Mouse (Mus musculus) cerebellum, postnatal 14 days (tissue): Measurements from ENCODE around the gene Cfb.
"Not testable (repeated sequence)": the region's sequence is repeated elsewhere in the genome, so short reads cannot be mapped to it uniquely, and the experiment has no call there.

ENCODE experiments used
- DNase-seq, 2 experiments: peaks; one replicate each; pipeline ENCODE4 v3.0.0; 2021; ENCODE audit warnings: mixed read lengths in 2 of 2

Gene Cfb

DNA sequence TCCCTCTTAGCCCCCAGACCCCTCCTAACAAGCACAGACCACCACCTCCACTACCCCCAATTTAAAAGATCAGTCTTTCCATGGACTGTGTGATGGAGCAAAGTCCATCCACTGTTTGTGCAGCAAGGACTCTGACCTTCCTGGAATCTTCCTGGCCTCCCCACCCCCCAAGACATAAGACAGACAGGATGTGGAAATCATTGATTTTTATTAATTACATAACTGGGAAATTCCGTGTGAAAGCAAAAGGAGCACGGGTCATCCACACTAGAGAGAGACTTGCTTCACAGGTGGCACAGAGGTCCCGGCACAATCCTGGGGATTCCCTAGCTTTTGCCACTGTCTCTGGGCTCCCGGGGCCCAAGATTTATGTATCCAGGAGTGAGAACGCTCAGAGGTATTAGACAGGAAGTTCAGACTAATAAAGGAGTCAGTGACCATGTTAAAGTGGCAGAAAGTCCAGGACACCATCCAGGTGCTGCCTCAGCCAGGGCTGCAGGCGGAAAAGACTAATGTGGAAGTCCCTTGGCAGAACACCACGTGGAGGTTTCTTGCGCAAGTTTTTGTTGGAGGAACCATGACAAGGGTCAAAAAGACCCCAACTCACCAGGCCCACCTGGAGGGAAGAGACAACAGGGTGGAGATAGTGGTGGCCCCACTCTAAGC lies at the start of gene Cfb:
Gene Cfb, minus strand, starts transcription at position 103 of the 666 bp plus-strand sequence.
- DNase-seq = no peak

DNA sequence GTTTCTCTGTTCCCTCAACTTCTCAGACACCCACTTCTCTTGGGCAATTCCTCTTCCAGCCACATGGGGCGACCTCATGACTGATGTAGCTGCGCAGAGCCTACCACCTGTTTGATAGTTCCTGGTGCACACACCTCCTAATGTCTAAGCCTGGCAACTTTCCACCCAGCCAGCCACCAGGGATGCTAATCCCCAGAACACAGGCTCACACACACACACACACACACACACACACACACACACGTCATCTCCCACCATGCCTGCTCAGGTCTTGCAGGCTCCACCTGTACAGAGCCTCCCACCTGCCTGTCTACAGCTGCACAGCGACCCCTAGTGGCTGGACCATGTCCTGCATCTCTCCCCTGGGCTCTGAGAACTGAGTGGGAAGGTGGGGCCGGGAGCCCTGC lies 49.6 kb upstream of the Cfb start:
- peak; percentile 75 to 91 for DNase-seq

DNA sequence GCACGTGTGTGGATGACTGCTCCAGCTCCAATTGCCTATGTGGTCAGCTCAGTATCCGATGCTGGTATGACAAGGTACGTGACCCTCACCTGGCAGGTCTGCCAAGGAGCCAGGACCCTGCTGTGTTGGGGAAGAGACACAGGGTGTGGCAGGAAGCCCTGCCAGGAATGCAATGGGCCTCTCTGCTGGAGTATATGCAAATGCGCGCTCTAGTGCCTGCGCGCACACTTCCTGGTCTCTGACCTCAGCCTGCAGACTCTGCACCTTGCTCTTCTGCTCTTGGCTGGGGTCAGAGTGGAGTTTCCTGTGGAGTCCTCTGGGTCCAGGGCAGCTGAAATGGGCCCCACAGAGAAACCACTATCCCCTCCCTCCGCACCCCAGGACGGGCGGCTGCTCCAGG lies 48.7 kb upstream of the Cfb start:
- no peak for DNase-seq

DNA sequence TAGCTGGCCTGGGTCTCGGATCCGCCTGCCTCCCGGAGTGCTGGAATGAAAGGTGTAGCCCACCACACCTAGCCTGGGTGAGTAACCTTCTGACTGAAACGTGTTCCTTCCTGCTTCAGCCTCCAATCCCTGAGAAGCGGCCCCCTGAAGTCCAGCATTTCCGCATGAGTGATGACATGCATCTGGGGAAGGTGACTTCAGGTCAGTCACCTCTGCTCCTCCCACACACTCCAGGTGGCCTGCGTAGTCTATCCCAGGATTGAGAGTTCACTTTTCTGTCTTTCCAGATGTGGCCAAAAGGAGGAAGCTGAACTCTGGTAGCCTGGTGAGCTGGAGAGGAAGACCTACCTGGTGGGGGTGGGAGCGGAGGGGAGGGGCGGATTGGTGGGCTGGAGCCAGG lies 40.6 kb upstream of the Cfb start:
- DNase-seq = no peak

DNA sequence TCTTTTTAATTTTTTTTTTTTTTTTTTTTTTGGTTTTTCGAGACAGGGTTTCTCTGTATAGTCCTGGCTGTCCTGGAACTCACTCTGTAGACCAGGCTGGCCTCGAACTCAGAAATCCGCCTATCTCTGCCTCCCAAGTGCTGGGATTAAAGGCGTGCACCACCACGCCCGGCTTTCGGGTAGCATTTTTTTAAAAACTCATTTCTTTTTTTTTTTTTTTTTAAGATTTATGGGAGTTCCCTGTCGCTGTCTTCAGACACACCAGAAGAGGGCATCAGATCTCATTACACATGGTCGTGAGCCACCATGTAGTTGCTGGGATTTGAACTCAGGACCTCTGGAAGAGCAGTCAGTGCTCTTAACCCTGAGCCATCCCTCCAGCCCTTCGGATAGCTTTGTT lies 39.6 kb upstream of the Cfb start:
- not testable (repeated sequence) for DNase-seq

DNA sequence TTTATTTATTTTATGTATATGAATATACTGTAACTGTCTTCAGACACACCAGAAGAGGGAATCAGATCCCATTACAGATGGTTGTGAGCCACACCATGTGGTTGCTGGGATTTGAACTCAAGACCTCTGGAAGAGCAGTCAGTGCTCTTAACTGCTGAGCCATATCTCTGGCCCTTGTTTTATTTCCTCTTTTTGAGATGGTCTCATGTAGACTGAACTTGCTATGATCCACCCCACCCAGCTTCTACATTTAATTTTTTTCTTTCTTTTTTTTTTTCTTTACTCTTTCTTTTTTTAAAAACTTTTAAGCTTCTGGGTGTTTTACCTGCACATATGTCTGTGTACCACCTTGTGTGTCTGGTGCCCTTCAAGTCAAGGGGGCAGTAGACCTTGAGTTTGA lies 38.5 kb upstream of the Cfb start:
- not testable (repeated sequence) for DNase-seq

DNA sequence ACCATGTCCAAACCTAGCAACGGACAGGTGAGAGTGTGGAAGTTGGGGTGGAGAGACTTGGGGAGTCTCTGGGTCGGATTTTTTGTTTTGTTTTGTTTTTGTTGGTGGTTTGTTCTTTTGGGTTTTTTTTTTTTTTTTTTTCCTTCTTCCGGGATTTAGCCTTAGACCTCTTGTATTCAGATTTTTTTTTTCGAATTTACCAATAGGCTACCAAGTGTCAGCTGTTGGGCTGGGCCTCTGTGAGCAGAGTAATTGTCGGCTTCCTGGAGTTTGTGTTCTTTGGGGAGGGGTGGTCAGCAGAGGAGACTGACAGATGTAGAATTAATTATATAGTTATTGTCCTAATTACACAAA lies 37.5 kb upstream of the Cfb start:
- no peak for DNase-seq

DNA sequence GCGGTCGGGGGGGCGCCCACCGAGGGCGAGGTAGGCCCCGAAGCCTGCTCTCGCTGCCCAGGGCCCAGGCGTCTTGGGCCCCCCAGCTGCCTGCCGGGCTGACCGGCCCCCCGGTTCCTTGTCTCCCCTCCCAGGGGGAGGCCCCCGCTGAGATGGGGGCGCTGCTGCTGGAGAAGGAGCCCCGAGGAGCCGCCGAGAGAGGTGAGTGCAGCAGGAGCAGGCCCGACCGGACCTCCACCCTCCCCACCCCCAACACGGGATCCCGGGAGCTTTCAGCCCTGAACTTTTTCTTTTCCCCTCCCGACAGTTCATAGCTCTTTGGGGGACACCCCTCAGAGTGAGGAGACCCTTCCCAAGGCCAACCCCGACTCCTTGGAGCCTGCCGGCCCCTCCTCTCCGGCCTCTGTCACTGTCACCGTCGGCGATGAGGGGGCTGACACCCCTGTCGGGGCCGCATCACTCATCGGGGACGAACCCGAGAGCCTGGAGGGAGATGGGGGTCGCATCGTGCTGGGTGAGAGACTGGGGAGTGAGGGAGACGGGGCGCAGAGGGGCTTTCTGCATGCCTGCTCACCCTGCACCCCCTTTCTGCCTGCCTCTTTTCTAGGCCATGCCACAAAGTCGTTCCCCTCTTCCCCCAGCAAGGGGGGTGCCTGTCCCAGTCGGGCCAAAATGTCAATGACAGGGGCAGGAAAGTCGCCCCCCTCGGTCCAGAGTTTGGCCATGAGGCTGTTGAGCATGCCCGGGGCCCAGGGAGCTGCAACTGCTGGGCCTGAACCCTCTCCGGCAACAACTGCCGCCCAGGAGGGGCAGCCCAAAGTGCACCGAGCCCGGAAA lies 37.0 kb upstream of the Cfb start:
- DNase-seq = peak; percentile 58

DNA sequence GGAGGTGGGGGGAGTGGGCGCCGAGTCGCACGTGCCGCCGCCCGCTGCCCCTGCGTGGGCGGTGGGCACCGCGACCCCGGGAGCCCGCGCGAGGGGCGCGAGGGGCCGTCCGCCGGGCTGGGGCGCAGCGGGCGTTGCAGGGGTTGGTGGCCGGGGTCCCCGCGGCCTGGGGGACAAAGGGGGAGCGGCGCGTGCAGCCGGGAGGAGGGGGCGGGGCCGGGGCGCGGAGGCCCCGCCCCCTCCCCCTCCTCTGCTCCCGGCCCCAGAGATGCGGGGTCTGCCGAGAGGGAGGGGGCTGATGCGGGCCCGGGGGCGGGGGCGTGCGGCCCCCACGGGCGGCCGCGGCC lies 36.4 kb upstream of the Cfb start:
- DNase-seq = peak in 1 of 2 experiments; percentile 51

DNA sequence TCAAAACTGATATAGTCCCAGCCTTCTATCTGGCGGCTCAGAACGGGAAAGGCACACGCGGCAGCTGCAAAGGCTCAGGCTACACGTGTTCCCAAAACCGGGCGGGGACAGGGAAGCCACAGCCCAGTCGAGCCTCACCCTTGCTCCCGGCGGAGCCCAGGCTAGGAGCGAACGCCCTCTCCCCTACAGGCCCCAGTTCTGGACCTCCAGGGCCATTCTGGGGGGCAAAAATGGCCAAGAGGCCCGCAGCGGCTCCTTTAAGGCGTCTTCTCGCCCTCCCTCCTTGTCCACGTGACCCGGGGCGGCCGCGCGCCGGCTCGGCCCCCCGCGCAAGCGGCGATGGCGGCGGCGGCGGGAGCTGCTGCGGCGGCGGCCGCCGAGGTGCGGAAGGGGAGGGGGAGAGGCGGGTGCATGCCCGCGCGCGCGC lies 35.9 kb upstream of the Cfb start, which contains the start of the genes C2 and Ehmt2:
Gene C2, minus strand, starts transcription at position 106 of the 427 bp plus-strand sequence.
Gene Ehmt2, plus strand, starts transcription at position 310 of the 427 bp plus-strand sequence.
- DNase-seq = peak; percentile 82 to 87

DNA sequence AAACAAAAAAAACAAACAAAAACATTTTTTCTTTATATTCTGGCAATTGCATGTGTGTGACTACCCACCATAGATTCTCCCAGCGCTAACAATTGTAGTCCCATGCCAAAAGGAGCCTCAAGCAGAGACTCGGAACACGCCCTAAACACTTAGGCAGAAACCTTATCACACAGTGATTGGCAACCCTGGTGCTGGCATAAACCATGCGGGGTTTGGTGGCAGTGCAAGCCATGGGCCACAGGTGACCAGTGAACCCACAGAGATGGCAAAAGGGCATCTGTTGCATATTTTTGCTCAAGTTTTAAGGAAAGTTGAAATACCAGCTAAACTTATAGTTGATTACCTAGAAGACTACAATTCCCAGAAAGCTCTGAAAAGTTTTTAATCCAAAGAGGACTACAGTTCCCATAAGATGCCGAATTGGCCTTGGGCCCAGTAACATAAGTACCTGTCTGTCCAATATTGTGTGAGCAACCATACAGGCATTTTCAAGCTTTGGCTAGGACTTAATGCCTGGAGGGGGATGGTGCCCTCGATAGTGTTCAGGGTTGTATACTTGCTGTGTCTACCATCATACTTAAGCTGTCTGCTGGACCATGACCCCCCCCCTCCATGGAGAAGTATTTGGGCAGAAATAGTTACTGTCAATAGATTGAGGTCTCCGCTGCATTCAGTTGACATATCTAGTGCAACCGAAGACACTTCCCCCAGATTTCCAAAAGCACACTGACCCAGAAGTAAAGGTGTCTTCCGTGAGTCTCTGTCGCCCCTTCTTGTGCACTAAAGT lies 35.2 kb upstream of the Cfb start:
- DNase-seq = peak; percentile 48 to 53

DNA sequence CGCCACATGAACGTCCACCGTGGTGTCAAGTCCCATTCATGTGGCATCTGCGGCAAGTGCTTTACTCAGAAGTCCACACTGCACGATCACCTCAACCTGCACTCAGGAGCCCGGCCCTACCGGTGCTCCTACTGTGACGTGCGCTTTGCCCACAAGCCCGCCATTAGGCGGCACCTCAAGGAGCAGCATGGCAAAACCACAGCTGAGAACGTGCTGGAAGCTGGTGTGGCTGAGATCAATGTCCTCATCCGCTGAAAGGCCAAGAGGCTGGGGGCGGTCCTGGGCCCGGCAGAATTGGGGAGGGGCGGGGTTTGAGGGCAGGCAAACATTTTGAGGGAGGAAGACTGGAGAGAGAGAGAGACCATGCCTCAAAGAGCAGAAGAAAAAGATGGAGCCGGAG lies 34.0 kb upstream of the Cfb start:
- DNase-seq = no peak

DNA sequence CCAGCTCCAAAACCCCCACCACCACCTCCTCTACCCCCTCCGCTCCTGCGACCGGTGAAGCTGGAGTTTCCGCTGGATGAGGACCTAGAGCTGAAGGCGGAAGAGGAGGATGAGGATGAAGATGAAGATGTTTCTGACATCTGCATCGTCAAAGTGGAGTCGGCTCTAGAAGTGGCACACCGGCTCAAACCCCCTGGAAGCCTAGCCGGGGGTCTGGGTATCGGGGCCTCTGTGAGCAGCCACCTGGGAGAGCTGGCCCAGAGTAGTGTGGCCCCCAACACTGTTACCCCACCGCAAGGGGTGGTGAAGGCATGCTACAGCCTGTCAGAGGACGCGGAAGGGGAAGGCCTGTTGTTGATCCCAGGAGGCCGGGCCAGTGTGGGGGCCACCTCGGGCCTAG lies 33.4 kb upstream of the Cfb start:
- no peak for DNase-seq

DNA sequence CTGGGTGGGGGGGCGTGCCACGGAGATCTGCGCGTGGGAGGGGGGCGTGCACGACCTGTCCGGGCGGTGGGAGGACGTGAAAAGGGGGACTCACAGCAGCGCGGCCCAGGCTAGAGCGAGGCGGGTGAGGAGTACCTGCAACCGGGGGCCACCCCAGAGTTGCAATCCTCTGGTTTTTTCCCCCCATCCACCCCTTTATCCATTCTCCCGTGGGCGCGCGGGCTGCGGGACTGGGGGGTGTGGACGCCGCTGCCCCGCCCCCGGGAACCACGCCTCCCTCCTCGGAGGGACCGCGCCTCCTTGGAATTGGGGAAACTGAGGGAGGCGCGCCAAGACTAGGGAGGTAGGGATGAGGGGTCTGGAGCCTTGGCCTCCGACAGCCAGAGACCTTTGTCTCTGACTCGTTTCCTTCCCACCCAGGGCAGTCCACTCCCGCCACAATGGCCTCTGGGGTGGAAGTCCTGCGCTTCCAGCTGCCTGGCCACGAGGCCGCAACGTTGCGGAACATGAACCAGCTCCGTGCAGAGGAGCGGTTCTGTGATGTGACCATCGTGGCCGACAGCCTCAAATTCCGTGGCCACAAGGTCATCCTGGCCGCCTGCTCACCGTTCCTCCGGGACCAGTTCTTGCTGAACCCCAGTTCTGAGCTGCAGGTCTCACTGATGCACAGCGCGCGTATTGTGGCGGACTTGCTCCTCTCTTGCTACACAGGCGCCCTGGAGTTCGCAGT lies 32.6 kb upstream of the Cfb start:
- peak; percentile 64 to 65 for DNase-seq

DNA sequence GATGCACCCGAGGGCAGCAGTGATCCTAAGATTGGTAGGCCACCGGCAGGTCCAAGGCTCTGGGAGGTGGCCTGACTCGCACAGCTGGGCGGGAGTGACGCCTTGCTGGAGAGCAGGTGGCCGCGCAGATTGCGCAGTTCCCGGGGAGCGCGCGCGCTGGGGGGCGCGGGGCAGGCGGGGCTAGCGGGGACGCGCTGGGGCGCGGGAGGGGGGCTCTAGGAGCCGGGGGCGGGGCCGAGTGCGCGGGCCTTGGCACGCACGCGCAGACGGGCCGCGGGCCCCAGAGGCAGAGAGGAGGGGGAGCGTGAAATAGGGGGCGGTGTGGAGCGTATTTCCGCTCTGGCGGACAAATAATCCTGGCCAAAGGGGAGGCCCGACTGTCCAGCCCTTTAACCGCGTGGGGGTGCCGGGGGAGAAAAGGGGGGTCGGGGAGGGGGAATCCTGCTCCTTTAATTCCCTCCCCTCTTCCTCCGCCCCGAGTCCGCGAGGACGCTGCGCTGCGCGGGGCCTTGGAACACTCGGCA lies 31.8 kb upstream of the Cfb start:
- DNase-seq = peak; percentile 96 to 97

DNA sequence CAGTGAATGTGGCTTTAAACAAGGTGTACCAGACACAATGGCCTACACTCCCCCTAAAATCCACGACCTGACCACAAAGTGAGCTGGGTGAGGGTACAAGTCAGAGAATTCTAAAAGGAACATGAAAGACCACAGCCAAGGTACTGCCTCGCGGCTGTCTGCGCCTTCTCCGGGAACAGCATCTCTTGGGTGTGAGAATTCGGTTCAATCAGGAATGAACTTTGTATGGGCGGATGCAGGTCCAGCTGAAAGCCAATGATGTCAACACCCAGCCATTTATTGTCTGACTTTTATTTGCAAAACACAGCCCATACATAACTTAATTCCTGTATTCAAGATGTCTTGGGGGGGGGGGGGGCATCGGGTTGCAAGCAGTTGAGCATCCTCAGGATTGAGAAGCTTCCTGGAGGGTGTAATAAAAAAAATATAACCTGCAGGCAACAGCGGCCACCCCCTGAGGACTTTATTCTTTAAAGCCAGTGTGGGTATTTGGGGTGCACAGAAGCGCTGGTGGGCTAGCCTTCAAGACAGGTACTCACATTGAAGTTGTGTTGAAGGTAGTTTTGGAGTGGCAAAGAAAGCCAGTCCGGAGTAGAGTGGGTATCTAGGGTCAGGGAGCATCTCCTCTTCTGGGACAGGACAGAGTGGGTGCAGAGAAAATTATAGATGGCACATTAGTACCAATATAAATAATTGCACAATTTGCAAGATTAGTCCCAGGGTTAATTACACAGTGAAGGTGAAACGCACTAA lies 30.9 kb upstream of the Cfb start:
- no peak for DNase-seq

DNA sequence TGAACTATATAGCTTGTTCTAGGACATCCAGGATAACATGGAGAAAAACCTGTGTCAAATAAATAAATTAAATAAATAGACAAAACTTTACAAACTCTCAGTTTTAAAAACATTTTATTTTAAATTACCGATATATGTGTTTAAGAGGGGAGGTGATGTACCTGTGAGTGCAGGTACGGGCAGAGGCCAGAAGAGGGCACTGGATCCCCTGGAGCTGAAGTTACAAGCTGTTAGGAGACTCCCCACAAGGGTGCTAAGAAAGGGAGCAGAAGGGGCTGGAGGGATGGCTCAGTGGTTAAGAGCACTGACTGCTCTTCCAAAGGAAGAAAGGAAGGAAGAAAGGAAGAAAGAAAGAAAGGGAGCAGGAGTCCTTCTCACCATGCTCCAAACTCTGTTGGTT lies 29.1 kb upstream of the Cfb start:
- DNase-seq = no peak

DNA sequence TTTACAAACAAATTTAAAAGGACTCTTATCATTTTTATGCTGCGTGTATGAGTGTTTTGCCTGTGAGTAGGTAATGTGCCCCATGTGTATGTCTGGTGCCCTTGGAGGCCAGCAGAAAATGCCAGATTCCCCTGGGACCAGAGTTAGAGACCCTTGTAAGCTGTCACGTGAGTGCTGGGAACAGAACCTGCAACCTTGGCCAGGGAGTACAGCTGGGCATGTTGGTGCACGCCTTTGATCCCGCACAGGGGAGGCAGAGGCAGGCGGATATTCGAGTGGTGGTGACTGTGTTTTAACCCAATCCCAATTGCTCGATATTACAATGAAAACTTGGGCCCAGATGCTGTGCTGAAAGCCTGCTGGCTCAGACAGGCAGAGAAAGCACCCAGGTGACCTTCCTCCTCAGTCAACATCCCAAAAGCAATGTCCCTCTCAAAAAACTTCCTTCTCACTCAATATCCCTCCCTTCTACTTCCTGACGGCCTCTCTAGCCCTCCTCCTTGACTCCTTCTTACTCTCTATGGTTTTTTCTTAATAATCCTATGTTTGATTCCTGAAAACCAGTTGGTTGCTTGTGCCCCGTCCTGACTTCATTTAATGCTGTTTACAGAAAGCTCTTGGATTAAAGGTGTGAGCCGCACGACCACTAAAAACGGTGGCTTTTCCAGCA lies 27.9 kb upstream of the Cfb start:
- DNase-seq = no peak

DNA sequence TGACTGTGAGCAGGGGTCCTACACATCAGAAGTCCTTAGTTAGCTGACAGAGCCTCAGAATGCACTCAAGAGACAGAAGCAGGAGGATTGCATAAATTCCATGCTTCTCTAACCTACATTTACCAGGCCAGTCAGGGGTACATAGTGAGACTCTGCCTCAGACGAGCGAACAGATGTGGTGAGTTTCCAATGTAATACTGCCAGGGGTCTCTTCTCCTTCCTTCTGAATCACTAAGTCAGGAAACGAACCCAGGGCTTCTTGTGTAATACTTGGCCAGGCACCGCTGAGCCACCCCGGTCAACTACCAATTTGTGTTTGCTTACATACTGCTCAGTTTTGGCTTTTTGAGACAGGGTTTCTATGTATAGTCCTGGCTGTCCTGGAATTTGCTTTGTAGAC lies 25.6 kb upstream of the Cfb start:
- DNase-seq = no peak

DNA sequence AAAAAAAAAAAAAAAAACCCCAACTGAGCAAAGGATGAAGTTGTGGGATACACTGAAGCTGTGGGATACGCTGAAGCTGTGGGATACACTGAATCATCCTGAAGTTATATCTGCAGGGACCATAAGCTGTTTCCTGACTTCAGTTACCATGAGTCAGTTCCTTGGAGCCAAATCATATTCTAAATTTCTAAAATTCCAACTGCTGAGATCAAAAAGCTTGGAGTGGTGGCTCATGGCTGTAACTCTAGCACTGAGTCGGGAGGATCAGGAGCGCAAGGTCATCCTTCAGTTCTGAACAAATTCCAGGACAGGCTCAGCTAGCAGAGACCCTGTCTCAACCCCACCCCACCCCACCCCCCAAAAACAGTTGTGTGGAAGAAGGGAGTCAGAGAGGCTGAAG lies 23.3 kb upstream of the Cfb start:
- no peak for DNase-seq

DNA sequence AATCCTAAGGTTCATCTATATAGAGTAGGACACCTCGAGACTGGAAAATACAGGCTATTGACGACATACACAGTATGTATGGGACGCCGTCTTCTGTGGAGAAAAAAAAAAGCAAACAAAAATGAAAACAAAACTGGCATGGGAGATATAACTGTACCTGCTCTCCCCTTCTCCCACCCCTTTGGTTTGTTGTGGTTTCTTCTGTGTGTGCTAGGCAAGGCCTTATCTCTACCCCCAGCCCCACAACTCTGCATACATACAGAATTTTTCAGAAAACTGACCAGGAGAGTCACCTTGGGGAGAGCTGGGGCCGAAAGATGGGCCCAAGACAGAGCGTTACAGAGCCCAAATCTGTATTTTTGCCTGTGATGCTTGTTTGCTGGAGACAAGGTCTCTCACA lies 22.4 kb upstream of the Cfb start:
- DNase-seq = no peak
